Mouse (Mus musculus): ENCODE results near the gene S100pbp.

Gene S100pbp

GRCm38 (mm10) chr4:129189542-129190519 is at the start of gene S100pbp, which contains the start of gene Yars:
Gene S100pbp (minus strand): TSS chr4:129189727.
Gene Yars (plus strand): TSS chr4:129189760.
- Histone ChIP-seq H3K27me3 (ENCODE audit: insufficient read depth, low read length) (no peaks in the 10 kb centered on the region), H3K4me1 (replicated peaks; ENCODE audit: low read depth, low read length) (peaks cover 55% of the 10 kb centered on the region), H3K9me3 (ENCODE audit: low read length) (no peaks in the 10 kb centered on the region), H3K4me3 (replicated peaks; ENCODE audit: low read length) (peak within 1 kb of the TSS; percentile 94), H3K36me3 (ENCODE audit: insufficient read depth, low read length) (peaks cover 36% of the 10 kb centered on the region)
- no peak for TF ChIP-seq POU5F1 (IDR thresholded peaks at IDR 0.05; ENCODE audit: borderline replicate concordance, low read length)
- TF ChIP-seq NANOG (IDR thresholded peaks at IDR 0.05; ENCODE audit: borderline replicate concordance, low read length): no peak
- no peak for TF ChIP-seq CTCF (conservative IDR thresholded peaks at IDR 0.05; ENCODE audit: low read length)

- H3K9me3 ChIP-seq (ENCODE audit: low read length): no peaks in the 10 kb centered on the region
- H3K4me1 ChIP-seq (replicated peaks; ENCODE audit: low read depth, low read length): peaks cover 92% of the 10 kb centered on the region
- H3K36me3 ChIP-seq (ENCODE audit: insufficient read depth, low read length): 0 out of 2 replicates have a peak, but pooled peaks cover 2% of the 10 kb centered on the region
- peak overlapping the region; percentile 85 for H3K4me3 ChIP-seq (replicated peaks; ENCODE audit: low read length)
- no peaks in the 10 kb centered on the region for H3K27me3 ChIP-seq (ENCODE audit: insufficient read depth, low read length)
- TF ChIP-seq POU5F1 (IDR thresholded peaks at IDR 0.05; ENCODE audit: borderline replicate concordance, low read length): no peak
- no peak for TF ChIP-seq NANOG (IDR thresholded peaks at IDR 0.05; ENCODE audit: borderline replicate concordance, low read length)
- TF ChIP-seq CTCF (conservative IDR thresholded peaks at IDR 0.05; ENCODE audit: low read length): no peak
Observed at GRCm38 (mm10) chr4:129239075-129239474, 49.5 kb upstream of the S100pbp start.

GRCm38 (mm10) chr4:129238579-129239016 is 49.1 kb upstream of the S100pbp start:
- H3K27me3 ChIP-seq (ENCODE audit: insufficient read depth, low read length): no peaks in the 10 kb centered on the region
- H3K4me3 ChIP-seq (replicated peaks; ENCODE audit: low read length): peak overlapping the region; percentile 85
- H3K4me1 ChIP-seq (replicated peaks; ENCODE audit: low read depth, low read length): peaks cover 93% of the 10 kb centered on the region
- H3K36me3 ChIP-seq (ENCODE audit: insufficient read depth, low read length): 0 out of 2 replicates have a peak, but pooled peaks cover 2% of the 10 kb centered on the region
- TF ChIP-seq POU5F1 (IDR thresholded peaks at IDR 0.05; ENCODE audit: borderline replicate concordance, low read length) (no peak), NANOG (IDR thresholded peaks at IDR 0.05; ENCODE audit: borderline replicate concordance, low read length) (no peak), CTCF (conservative IDR thresholded peaks at IDR 0.05; ENCODE audit: low read length) (no peak)
- no peaks in the 10 kb centered on the region for H3K9me3 ChIP-seq (ENCODE audit: low read length)

- Histone ChIP-seq H3K9me3 (ENCODE audit: low read length) (no peaks in the 10 kb centered on the region), H3K36me3 (ENCODE audit: insufficient read depth, low read length) (0 out of 2 replicates have a peak, but pooled peaks cover 2% of the 10 kb centered on the region), H3K4me3 (replicated peaks; ENCODE audit: low read length) (peak overlapping the region; percentile 85), H3K4me1 (replicated peaks; ENCODE audit: low read depth, low read length) (peaks cover 94% of the 10 kb centered on the region), H3K27me3 (ENCODE audit: insufficient read depth, low read length) (no peaks in the 10 kb centered on the region)
- TF ChIP-seq NANOG (IDR thresholded peaks at IDR 0.05; ENCODE audit: borderline replicate concordance, low read length): no peak
- no peak for TF ChIP-seq CTCF (conservative IDR thresholded peaks at IDR 0.05; ENCODE audit: low read length)
- no peak for TF ChIP-seq POU5F1 (IDR thresholded peaks at IDR 0.05; ENCODE audit: borderline replicate concordance, low read length)
Observed at GRCm38 (mm10) chr4:129237843-129238441, 48.4 kb upstream of the S100pbp start.

- H3K9me3 ChIP-seq (ENCODE audit: low read length): no peaks in the 10 kb centered on the region
- H3K4me3 ChIP-seq (replicated peaks; ENCODE audit: low read length): peak overlapping the region; percentile 85
- TF ChIP-seq CTCF (conservative IDR thresholded peaks at IDR 0.05; ENCODE audit: low read length) (no peak), NANOG (IDR thresholded peaks at IDR 0.05; ENCODE audit: borderline replicate concordance, low read length) (no peak), POU5F1 (IDR thresholded peaks at IDR 0.05; ENCODE audit: borderline replicate concordance, low read length) (no peak)
- peaks cover 94% of the 10 kb centered on the region for H3K4me1 ChIP-seq (replicated peaks; ENCODE audit: low read depth, low read length)
- H3K36me3 ChIP-seq (ENCODE audit: insufficient read depth, low read length): 0 out of 2 replicates have a peak, but pooled peaks cover 2% of the 10 kb centered on the region
- no peaks in the 10 kb centered on the region for H3K27me3 ChIP-seq (ENCODE audit: insufficient read depth, low read length)
Observed at GRCm38 (mm10) chr4:129236236-129236813, 46.8 kb upstream of the S100pbp start.

- H3K4me1 ChIP-seq (replicated peaks; ENCODE audit: low read depth, low read length): peaks cover 94% of the 10 kb centered on the region
- no peaks in the 10 kb centered on the region for H3K27me3 ChIP-seq (ENCODE audit: insufficient read depth, low read length)
- no peaks in the 10 kb centered on the region for H3K9me3 ChIP-seq (ENCODE audit: low read length)
- 0 out of 2 replicates have a peak, but pooled peaks cover 2% of the 10 kb centered on the region for H3K36me3 ChIP-seq (ENCODE audit: insufficient read depth, low read length)
- peak overlapping the region; percentile 85; the same call in 1 of the 2 replicates for H3K4me3 ChIP-seq (replicated peaks; ENCODE audit: low read length)
- TF ChIP-seq NANOG (IDR thresholded peaks at IDR 0.05; ENCODE audit: borderline replicate concordance, low read length): no peak
- no peak for TF ChIP-seq CTCF (conservative IDR thresholded peaks at IDR 0.05; ENCODE audit: low read length)
- TF ChIP-seq POU5F1 (IDR thresholded peaks at IDR 0.05; ENCODE audit: borderline replicate concordance, low read length): no peak
Observed at GRCm38 (mm10) chr4:129235147-129235546, 45.6 kb upstream of the S100pbp start.

GRCm38 (mm10) chr4:129234488-129234887 is 45.0 kb upstream of the S100pbp start:
- H3K36me3 ChIP-seq (ENCODE audit: insufficient read depth, low read length): 0 out of 2 replicates have a peak, but pooled peaks cover 4% of the 10 kb centered on the region
- peaks cover 94% of the 10 kb centered on the region for H3K4me1 ChIP-seq (replicated peaks; ENCODE audit: low read depth, low read length)
- no peak overlapping the region for H3K4me3 ChIP-seq (replicated peaks; ENCODE audit: low read length)
- TF ChIP-seq NANOG (IDR thresholded peaks at IDR 0.05; ENCODE audit: borderline replicate concordance, low read length) (no peak), POU5F1 (IDR thresholded peaks at IDR 0.05; ENCODE audit: borderline replicate concordance, low read length) (no peak), CTCF (conservative IDR thresholded peaks at IDR 0.05; ENCODE audit: low read length) (no peak)
- H3K27me3 ChIP-seq (ENCODE audit: insufficient read depth, low read length): no peaks in the 10 kb centered on the region
- no peaks in the 10 kb centered on the region for H3K9me3 ChIP-seq (ENCODE audit: low read length)
